Mouse (Mus musculus): ENCODE results near the gene Klhl25.
"Not testable (repeated sequence)": the region's sequence is repeated elsewhere in the genome, so short reads cannot be mapped to it uniquely, and the experiment has no call there.

Klhl25 gene

DNA sequence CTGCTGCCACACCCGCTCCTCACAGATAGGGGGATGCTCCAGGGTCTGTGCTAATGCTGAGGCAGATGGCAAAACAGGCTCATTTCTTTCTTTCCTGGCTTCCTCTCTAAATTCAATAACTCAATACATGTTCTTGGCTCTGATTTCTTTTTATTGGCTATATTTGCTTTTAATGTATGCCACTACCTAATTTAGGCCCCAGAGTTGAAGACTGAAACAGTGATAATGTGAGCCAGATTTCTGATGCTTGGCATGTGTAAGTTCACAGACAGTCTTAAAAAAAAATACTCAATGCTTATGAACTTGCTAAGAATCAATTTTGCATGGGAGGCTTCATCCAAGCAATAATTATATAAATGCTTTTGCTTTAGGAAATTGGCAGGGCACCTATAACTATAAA, 2.2 kb upstream of the Klhl25 start:
- DNase-seq (ENCODE audit: low spot score in 2 of 2) = no peak

- no peak for DNase-seq (ENCODE audit: low spot score in 2 of 2)
Measured at GRCm38 (mm10) chr7:75846942-75847341, 1.2 kb upstream of the Klhl25 start.

GRCm38 (mm10) chr7:75847489-75847888, 621 bp upstream of the Klhl25 start:
- DNase-seq (ENCODE audit: low spot score in 2 of 2) = no peak

- no peak for DNase-seq (ENCODE audit: low spot score in 2 of 2)
Measured at GRCm38 (mm10) chr7:75848776-75849670, 913 bp downstream of the Klhl25 start.

- not testable (repeated sequence) for DNase-seq (ENCODE audit: low spot score in 2 of 2)
Measured at GRCm38 (mm10) chr7:75850396-75850795, 2.3 kb downstream of the Klhl25 start.

DNA sequence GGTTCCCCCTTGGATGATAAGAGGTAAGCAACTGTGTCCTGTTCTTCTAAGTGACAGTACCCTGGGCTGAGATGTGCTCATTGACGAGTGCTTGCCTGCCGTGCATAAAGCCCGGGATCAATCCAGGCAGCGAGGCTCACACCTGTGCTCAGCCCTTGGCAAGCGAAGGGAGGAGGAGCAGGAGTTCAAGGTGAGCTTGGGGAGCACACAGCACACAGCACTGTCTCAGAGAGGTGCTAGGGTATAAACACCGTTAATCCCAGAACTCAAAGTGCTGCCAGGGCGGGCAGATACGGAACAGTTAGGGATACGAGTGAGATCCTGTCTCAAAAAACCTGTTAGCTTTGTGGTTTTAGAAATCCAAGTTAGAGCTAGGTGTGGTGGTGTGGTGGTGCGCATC, 3.2 kb downstream of the Klhl25 start:
- DNase-seq (ENCODE audit: low spot score in 2 of 2) = no peak

DNA sequence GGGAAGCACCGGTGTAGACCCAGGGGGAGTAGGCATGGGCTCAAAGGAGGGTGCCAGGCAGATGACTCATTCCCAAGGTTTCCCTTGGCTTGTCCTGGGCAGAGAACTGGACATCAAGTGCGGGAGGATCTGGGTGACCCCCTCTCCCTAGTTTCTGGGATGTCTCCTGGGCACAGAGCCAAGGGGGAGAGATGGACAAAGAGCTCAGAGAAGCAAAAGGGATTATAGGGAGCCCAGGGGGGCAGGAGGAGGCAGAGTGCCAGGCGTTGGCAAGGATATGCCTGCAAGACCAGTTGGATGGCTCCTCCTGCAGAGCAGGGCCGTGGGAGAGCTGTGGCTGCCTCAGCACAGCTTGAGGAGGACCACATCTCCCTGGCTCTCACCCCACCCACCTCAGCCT, 4.3 kb downstream of the Klhl25 start:
- DNase-seq (ENCODE audit: low spot score in 2 of 2) = peak; percentile 52 to 62

- no peak for DNase-seq (ENCODE audit: low spot score in 2 of 2)
Measured at GRCm38 (mm10) chr7:75853171-75853830, 5.2 kb downstream of the Klhl25 start.

- DNase-seq (ENCODE audit: low spot score in 2 of 2) = no peak
Measured at GRCm38 (mm10) chr7:75854231-75854925, 6.3 kb downstream of the Klhl25 start.

- no peak for DNase-seq (ENCODE audit: low spot score in 2 of 2)
Measured at GRCm38 (mm10) chr7:75855028-75855427, 6.9 kb downstream of the Klhl25 start.

- DNase-seq (ENCODE audit: low spot score in 2 of 2) = no peak
Measured at GRCm38 (mm10) chr7:75856259-75856658, 8.1 kb downstream of the Klhl25 start.

- DNase-seq (ENCODE audit: low spot score in 2 of 2) = no peak
Measured at GRCm38 (mm10) chr7:75859771-75860196, 11.7 kb downstream of the Klhl25 start.

GRCm38 (mm10) chr7:75861638-75862426, 13.7 kb downstream of the Klhl25 start:
- DNase-seq (ENCODE audit: low spot score in 2 of 2) = not testable (repeated sequence)

DNA sequence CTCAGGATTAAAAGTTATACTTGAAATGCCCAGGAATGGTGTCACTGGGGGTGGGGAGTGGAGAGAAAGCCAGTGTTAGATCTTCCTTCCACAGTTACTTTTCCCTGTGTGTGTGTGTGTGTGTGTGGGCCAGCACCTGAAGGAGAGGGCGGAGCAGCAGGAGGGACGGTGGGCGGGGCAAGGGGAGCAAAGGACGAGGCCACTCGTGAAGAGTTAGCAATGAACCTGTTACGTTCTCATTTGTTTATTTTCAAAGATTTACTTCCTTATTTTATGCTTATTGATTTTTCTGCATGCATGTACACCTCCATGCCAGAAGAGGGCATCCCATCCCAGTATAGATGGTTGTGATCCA, 14.3 kb downstream of the Klhl25 start:
- DNase-seq (ENCODE audit: low spot score in 2 of 2) = not testable (repeated sequence)

DNA sequence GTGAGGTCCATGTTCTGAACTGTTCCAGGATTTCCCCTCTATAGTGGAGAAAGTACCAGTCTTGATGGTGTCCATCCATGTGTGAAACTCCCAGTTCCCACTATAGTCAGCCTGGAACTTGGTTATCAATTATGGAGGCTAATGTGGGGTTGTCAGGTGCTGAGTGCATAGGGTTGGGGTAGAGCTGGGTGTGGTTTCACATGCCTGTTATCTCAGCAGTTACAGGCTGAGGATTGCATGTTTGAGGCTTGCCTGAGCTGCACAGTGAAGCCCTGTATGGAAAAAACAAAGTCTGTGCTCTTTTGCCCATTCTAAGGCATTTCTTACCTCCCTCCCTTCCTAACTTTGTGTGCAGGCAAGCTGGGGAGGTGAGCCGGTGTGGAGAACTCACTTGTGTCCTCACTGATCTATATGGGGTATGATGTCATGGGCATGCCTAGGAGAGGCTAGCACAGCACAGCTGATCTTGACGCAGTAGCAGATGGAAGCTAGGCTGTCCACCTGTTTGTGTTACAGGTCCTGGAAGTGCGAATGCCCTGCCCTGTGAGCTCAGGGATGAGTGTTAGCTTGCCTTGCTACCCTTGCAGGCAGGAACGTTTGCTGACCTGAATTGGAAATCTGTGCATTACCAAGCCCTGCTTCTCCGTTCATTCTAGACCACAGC, 15.3 kb downstream of the Klhl25 start:
- not testable (repeated sequence) for DNase-seq (ENCODE audit: low spot score in 2 of 2)

GRCm38 (mm10) chr7:75865026-75865425, 16.9 kb downstream of the Klhl25 start:
- no peak for DNase-seq (ENCODE audit: low spot score in 2 of 2)

- DNase-seq (ENCODE audit: low spot score in 2 of 2) = no peak
Measured at GRCm38 (mm10) chr7:75866557-75866956, 18.4 kb downstream of the Klhl25 start.

DNA sequence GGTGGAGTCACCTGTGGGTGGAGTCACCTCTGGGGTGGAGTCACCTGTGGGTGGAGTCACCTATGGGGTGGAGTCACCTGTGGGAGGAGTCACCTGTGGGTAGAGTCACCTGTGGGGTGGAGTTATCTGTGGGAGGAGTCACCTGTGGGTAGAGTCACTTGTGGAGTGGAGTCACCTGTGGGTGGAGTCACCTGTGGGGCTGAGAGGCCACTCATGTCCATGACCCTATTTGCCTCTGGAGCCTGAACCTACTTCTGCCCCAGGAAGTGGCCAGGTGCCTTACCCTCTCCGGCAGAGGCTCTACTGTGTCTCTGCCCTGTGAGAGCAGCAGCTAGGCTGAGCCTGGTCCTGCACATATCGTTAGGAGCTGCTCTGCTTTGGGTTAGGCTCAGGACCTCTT, 20.6 kb downstream of the Klhl25 start:
- no peak for DNase-seq (ENCODE audit: low spot score in 2 of 2)

GRCm38 (mm10) chr7:75870551-75870950, 22.4 kb downstream of the Klhl25 start:
- no peak for DNase-seq (ENCODE audit: low spot score in 2 of 2)

DNA sequence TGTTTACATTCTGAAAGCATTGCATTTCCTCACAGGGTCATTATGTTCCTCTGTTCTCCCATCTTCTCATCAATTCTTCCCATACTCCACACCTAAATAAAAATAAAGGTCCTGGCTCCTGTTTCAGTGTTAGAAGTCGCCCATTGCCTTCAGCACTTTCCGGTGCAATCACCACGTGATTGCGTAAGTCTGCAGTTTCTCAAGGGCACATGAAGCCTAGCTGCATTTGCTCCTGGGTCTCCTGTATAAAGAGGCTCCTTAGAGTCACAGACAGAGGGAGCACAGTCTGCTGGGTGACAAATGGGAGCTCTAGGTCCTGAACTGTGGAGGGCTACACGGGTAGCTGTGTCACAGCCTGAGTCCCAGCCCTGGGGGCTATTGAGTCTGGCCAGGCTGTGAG, 24.1 kb downstream of the Klhl25 start:
- no peak for DNase-seq (ENCODE audit: low spot score in 2 of 2)

GRCm38 (mm10) chr7:75872697-75873096, 24.6 kb downstream of the Klhl25 start:
- no peak for DNase-seq (ENCODE audit: low spot score in 2 of 2)

All from frontal cortex, postnatal 14 days (tissue).